Mouse (Mus musculus) urinary bladder, adult 18-20 months (tissue): ENCODE measurements around the gene 1700022I11Rik.
A peak's percentile ranks its signal among the peaks of the same experiment; 100 is the strongest.
"Not testable (repeated sequence)": the region's sequence is repeated elsewhere in the genome, so short reads cannot be mapped to it uniquely, and the experiment has no call there.

ENCODE experiments used
- DNase-seq, 2 experiments: peaks; one replicate each; pipeline ENCODE4 v3.0.0; 2022; ENCODE audit warnings: low spot score in 2 of 2, mixed read lengths in 2 of 2

The 1700022I11Rik gene

GRCm38 (mm10) chr4:42951206-42952195, 17.9 kb upstream of the 1700022I11Rik start:
- DNase-seq: no peak

- no peak for DNase-seq
These were observed 16.8 kb upstream of the 1700022I11Rik start for GRCm38 (mm10) chr4:42952563-42952962.

GRCm38 (mm10) chr4:42953435-42954094, 15.8 kb upstream of the 1700022I11Rik start:
- DNase-seq: no peak

DNA sequence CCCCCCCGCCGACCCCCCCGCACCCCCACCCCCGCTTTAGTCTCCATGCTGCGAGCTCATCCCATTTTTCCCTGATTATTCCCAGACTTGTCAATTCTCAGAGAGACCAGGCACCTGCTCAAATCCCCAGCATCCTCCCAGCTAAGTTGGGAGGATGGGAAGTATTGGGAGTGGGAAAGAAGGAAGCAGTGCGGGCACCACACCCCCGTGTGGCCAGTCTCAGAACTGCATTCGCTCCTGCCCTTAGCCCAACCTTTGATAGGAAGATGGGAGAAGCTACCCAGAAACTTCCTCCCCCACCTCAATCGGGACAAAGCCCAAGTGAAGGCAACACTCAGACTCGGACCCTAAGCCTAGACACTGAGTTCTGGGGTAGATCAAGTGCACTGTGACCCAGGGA, 15.1 kb upstream of the 1700022I11Rik start:
- peak; percentile 17 to 58 for DNase-seq

GRCm38 (mm10) chr4:42955200-42955599, 14.2 kb upstream of the 1700022I11Rik start:
- DNase-seq: no peak

- DNase-seq: no peak
These were observed 12.8 kb upstream of the 1700022I11Rik start for GRCm38 (mm10) chr4:42956581-42956980.

DNA sequence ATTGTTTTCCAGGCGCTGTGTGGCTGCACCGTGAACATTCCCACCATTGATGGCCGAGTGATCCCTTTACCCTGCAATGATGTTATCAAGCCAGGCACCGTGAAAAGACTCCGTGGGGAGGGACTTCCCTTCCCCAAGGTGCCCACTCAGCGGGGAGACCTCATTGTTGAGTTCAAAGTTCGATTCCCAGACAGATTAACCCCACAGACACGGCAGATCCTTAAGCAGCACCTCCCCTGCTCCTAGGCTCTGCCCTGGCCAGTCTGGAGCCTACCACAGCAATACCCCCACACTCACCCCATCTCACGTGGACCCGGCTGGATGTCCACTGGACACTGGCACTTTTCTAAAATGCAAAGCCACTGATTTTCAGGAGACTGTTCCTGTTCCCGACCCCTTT, 12.1 kb upstream of the 1700022I11Rik start:
- DNase-seq: no peak

GRCm38 (mm10) chr4:42957979-42958378, 11.4 kb upstream of the 1700022I11Rik start:
- no peak for DNase-seq

DNA sequence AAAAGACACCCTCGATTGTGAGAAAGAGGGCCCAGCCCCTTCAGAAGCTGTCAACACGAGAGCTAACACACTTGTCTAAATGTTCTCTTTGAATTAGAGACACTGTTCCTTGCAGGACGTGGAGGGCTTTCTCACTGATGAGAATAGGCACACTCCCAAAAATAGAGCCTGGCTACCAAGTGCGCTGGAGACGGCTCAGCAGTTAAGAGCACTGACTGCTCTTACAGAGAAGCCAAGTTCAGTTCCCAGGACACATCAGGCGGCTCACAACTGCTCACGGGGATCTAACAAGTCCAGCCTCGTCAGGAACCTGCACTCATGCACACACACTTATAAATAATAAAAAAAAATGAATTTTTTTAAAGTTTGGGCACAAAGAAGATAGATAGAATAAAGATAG, 10.5 kb upstream of the 1700022I11Rik start:
- DNase-seq: no peak

- DNase-seq: no peak
These were observed 10.0 kb upstream of the 1700022I11Rik start for GRCm38 (mm10) chr4:42959382-42959781.

DNA sequence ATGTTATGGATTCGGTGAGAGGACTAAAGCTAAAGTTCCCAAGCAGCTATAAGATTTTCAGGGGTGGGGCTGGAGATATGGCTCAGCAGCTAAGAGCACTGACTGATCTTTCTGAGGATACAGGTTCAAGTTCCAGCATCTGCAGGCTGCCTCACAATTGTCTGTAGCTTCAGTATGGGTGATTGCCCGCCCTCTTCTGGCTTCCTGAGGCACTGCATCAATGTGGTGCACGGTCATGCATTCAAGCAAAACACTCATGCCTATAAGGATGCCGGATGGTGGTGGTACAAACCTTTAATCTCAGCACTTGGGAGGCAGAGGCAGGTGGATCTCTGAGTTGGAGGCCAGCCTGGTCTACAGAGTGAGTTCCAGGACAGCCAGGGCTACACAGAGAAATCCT, 7.8 kb upstream of the 1700022I11Rik start:
- peak in 1 of 2 experiments; percentile 35 for DNase-seq

DNA sequence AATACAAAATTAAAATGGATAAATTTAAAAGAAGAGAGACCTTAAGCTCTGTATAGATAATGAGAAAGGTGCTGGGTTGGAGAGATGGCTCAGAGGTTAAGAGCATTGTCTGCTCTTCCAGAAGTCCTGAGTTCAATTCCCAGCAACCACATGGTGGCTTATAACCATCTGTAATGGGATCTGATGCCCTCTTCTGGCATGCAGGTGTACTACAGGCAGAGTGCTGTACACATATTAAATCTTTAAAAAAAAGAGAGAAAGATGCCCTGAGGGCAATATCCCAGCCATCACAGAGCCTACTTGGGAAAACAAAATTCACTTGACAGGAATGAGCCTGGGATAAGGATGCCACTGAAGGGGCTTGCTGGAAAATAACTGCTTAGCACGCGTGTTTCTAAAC, 5.9 kb upstream of the 1700022I11Rik start:
- no peak for DNase-seq

DNA sequence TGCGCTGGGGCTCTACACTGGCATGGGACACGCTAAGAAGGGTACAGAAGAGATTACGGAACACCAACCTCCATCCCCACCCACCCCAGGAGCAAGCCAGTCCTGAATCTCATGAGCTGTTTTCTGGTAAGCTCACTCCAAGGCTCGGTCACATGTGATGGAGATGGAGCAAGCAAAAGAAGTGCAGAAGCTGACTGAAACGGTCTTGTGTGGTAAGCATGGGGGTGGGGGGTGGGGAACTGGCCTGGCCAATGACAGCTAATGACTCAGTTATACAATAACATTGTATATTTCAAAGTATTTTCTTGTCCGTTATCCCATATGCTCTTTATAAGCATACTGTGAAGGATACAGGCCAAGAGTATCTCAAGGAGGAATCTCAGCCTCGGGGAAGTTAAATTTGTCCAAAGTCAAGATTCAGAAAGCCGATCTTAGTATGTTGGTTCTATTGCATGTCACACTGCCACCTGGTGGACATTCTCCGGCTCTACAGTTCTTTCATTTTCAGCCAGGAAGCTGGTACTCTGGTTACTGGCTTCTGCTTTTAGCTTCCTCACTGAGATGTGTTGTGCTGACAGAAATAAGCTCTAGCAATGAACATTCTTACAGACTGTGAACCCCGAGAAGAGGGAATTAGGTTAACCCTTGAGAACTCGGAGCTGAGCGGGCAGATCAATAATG, 4.2 kb upstream of the 1700022I11Rik start:
- DNase-seq: no peak

GRCm38 (mm10) chr4:42972952-42973351, 3.5 kb downstream of the 1700022I11Rik start:
- DNase-seq: no peak

- no peak for DNase-seq
These were observed 4.5 kb downstream of the 1700022I11Rik start for GRCm38 (mm10) chr4:42973868-42974267.

GRCm38 (mm10) chr4:42978062-42978461, 8.7 kb downstream of the 1700022I11Rik start:
- DNase-seq: no peak

DNA sequence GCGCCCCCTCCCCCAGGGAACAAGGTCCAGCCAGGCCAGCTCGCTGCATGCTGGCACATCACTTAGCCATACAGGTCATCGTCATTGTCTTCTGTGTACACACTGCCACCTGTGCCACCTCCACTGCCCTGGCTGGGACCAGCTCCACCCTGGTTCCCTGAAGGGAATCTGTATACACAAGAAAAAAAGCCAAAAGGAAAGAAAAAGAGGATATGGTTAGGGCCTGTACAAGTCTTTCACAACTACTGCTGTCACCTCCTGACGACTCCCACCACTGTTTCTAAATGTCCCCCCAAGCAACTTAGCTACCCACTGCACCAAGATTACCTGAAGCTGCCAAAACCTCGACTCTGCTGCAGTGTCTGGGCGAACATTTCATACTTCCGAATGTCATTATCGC, 11.1 kb downstream of the 1700022I11Rik start:
- DNase-seq: not testable (repeated sequence)

DNA sequence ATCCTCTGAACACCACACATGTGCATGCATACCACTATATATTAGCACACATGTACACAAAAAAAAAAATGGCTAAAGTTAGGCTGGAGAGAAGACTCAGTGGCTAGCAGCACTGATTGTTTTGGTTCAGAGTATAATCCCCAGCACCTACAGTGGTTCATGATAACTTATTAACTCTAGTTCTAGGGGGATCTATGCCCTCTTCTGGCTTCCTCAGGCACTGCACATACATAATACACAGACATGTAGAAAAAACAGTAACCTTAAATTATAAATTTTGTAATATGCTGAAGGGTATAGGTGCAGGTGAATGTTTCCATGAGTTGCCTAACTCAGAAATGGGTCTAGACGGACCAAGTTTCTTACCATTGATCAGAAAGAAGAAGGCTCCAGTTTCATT, 18.9 kb downstream of the 1700022I11Rik start:
- DNase-seq: no peak

- no peak for DNase-seq
These were observed 28.6 kb downstream of the 1700022I11Rik start for GRCm38 (mm10) chr4:42998022-42998421.

GRCm38 (mm10) chr4:42999451-43000140, 30.2 kb downstream of the 1700022I11Rik start:
- DNase-seq: peak; percentile 53 to 71

- peak; percentile 97 to 99 for DNase-seq
These were observed 31.0 kb downstream of the 1700022I11Rik start, which contains the start of gene Vcp for GRCm38 (mm10) chr4:43000141-43000986. Vcp (minus strand) TSS chr4:43000507.
